22 mouse cellular contexts compared by ENCODE assay signal in genomic region chr16:80073675-80074074, GRCm38 (mm10).
DNase-seq lines count a peak whose midpoint lies in the region; ATAC-seq and TF ChIP-seq lines count a peak whose summit lies in the region.
"Had no signal": no experiment of that assay in that cellular context is flagged by ENCODE, and none has a peak within 500 bp of the region (broad histone marks: within the 10 kb centered on the region; RNA-seq: fewer than 3 reads in every experiment).

No protein-coding gene starts in this region.

- H3K4me2 ChIP-seq in forebrain, embryonic 11.5 days (ENCODE audit: low read depth, low read length, severe bottlenecking), result no peak overlapping the region
- H3K4me2 ChIP-seq in midbrain, embryonic 12.5 days (replicated peaks), result no peak overlapping the region
- no peak overlapping the region for H3K4me2 ChIP-seq in hindbrain, postnatal 0 days (ENCODE audit: low read depth, low read length)
- H3K4me2 ChIP-seq: embryonic facial prominence, embryonic 12.5 days; limb, embryonic 15.5 days; stomach, embryonic 15.5 days had no signal

- H3K9me3 ChIP-seq in forebrain, embryonic 11.5 days (ENCODE audit: control insufficient read depth, low read length), result no peaks in the 10 kb centered on the region
- H3K9me3 ChIP-seq in forebrain, embryonic 10.5 days, result no peaks in the 10 kb centered on the region
- no peaks in the 10 kb centered on the region for H3K9me3 ChIP-seq in midbrain, embryonic 12.5 days
- no peaks in the 10 kb centered on the region for H3K9me3 ChIP-seq in midbrain, embryonic 10.5 days (replicated peaks)
- no peaks in the 10 kb centered on the region for H3K9me3 ChIP-seq in hindbrain, postnatal 0 days (ENCODE audit: low read length)
- H3K9me3 ChIP-seq: embryonic facial prominence, embryonic 12.5 days; limb, embryonic 15.5 days; megakaryocyte, embryonic 14.5 days; stomach, embryonic 15.5 days had no signal

- H3K4me3 ChIP-seq in forebrain, embryonic 11.5 days (ENCODE audit: low read depth, low read length), result no peak overlapping the region
- no peak overlapping the region for H3K4me3 ChIP-seq in forebrain, embryonic 10.5 days
- no peak overlapping the region for H3K4me3 ChIP-seq in midbrain, embryonic 12.5 days
- H3K4me3 ChIP-seq in midbrain, embryonic 10.5 days, result no peak overlapping the region
- H3K4me3 ChIP-seq in hindbrain, postnatal 0 days (ENCODE audit: low read length), result no peak overlapping the region
- no peak overlapping the region for H3K4me3 ChIP-seq in thymus, adult 2 months (ENCODE audit: control insufficient read depth, insufficient read depth, low read length)
- H3K4me3 ChIP-seq: embryonic facial prominence, embryonic 12.5 days; layer of hippocampus, adult 2 months; limb, embryonic 15.5 days; megakaryocyte, embryonic 14.5 days; myocyte; stomach, embryonic 15.5 days had no signal

- 0 out of 2 replicates have a peak, but pooled peaks have one; percentile 46 for ATAC-seq in forebrain, embryonic 11.5 days (replicated peaks; ENCODE audit: low FRiP score)
- peak; percentile 57; the same call in 1 of the 2 replicates for ATAC-seq in midbrain, embryonic 12.5 days (ENCODE audit: low FRiP score, low read depth)
- ATAC-seq in hindbrain, postnatal 0 days, result no peak
- ATAC-seq in inflammation-experienced regulatory T-cells, adult 6 months, result no peak
- ATAC-seq: lung, postnatal 0 days had no signal

- no peak overlapping the region for H3K9ac ChIP-seq in forebrain, embryonic 11.5 days (ENCODE audit: low read length)
- H3K9ac ChIP-seq in midbrain, embryonic 12.5 days (replicated peaks), result no peak overlapping the region
- H3K9ac ChIP-seq in hindbrain, postnatal 0 days (replicated peaks; ENCODE audit: low read length), result no peak overlapping the region
- H3K9ac ChIP-seq: embryonic facial prominence, embryonic 12.5 days; limb, embryonic 15.5 days; stomach, embryonic 15.5 days had no signal

- no peak overlapping the region for H3K27ac ChIP-seq in forebrain, embryonic 11.5 days (ENCODE audit: low read depth, low read length)
- no peak overlapping the region for H3K27ac ChIP-seq in forebrain, embryonic 10.5 days
- H3K27ac ChIP-seq in midbrain, embryonic 12.5 days (replicated peaks), result no peak overlapping the region
- no peak overlapping the region for H3K27ac ChIP-seq in midbrain, embryonic 10.5 days (replicated peaks)
- H3K27ac ChIP-seq in hindbrain, postnatal 0 days, result no peak overlapping the region
- H3K27ac ChIP-seq in thymus, adult 2 months (ENCODE audit: control insufficient read depth, insufficient read depth, low read length), result no peak overlapping the region
- H3K27ac ChIP-seq: embryonic facial prominence, embryonic 12.5 days; layer of hippocampus, adult 2 months; limb, embryonic 15.5 days; stomach, embryonic 15.5 days had no signal

- TF ChIP-seq POLR2A in thymus, adult 2 months (IDR thresholded peaks at IDR 0.05; ENCODE audit: control insufficient read depth, extremely low read depth, insufficient read depth, low read length, poor library complexity), result no peak

- H3K27me3 ChIP-seq in forebrain, embryonic 11.5 days (ENCODE audit: control insufficient read depth, insufficient read depth, low read length), result no peaks in the 10 kb centered on the region
- no peaks in the 10 kb centered on the region for H3K27me3 ChIP-seq in forebrain, embryonic 10.5 days (ENCODE audit: poor library complexity, severe bottlenecking)
- H3K27me3 ChIP-seq in midbrain, embryonic 12.5 days, result no peaks in the 10 kb centered on the region
- no peaks in the 10 kb centered on the region for H3K27me3 ChIP-seq in midbrain, embryonic 10.5 days (ENCODE audit: low read depth, poor library complexity, severe bottlenecking)
- no peaks in the 10 kb centered on the region for H3K27me3 ChIP-seq in hindbrain, postnatal 0 days (ENCODE audit: insufficient read depth, low read length)
- no peaks in the 10 kb centered on the region for H3K27me3 ChIP-seq in thymus, adult 2 months (ENCODE audit: control insufficient read depth, insufficient read depth, low read length)
- H3K27me3 ChIP-seq: embryonic facial prominence, embryonic 12.5 days; limb, embryonic 15.5 days; megakaryocyte, embryonic 14.5 days; stomach, embryonic 15.5 days had no signal

- DNase-seq in forebrain, embryonic 11.5 days (ENCODE audit: low spot score), result no peak
- no peak for DNase-seq in forebrain, embryonic 10.5 days (ENCODE audit: extremely low spot score, low spot score)
- no peak for DNase-seq in midbrain, embryonic 10.5 days (ENCODE audit: low spot score)
- peak; percentile 52 for DNase-seq in hindbrain, postnatal 0 days (ENCODE audit: low spot score)
- no peak for DNase-seq in adrenal gland, postnatal 10 days
- no peak for DNase-seq in thymus, adult 2 months
- DNase-seq: cerebellum, adult 8-10 months; kidney, adult 2 months; kidney, postnatal 10 days; layer of hippocampus, postnatal 36 days; retina, postnatal 1 day; thymus, adult 18-20 months had no signal

- H3K4me1 ChIP-seq in forebrain, embryonic 11.5 days (replicated peaks; ENCODE audit: control insufficient read depth, insufficient read depth, low read length), result no peaks in the 10 kb centered on the region
- peaks cover 8% of the 10 kb centered on the region; the same call in 1 of the 2 replicates for H3K4me1 ChIP-seq in forebrain, embryonic 10.5 days
- H3K4me1 ChIP-seq in midbrain, embryonic 12.5 days, result peaks cover 3% of the 10 kb centered on the region; the same call in 1 of the 2 replicates
- no peaks in the 10 kb centered on the region for H3K4me1 ChIP-seq in midbrain, embryonic 10.5 days
- no peaks in the 10 kb centered on the region for H3K4me1 ChIP-seq in hindbrain, postnatal 0 days (ENCODE audit: insufficient read depth, low read length)
- no peaks in the 10 kb centered on the region for H3K4me1 ChIP-seq in thymus, adult 2 months (replicated peaks; ENCODE audit: control insufficient read depth, insufficient read depth, low read length)
- H3K4me1 ChIP-seq: embryonic facial prominence, embryonic 12.5 days; limb, embryonic 15.5 days; megakaryocyte, embryonic 14.5 days; stomach, embryonic 15.5 days had no signal

- TF ChIP-seq CTCF in hindbrain, postnatal 0 days (IDR thresholded peaks at IDR 0.05; ENCODE audit: low read depth), result no peak
- no peak for TF ChIP-seq CTCF in thymus, adult 2 months (IDR thresholded peaks at IDR 0.05; ENCODE audit: borderline replicate concordance, control insufficient read depth, extremely low read depth, insufficient read depth, low read length, poor library complexity)

- H3K36me3 ChIP-seq in forebrain, embryonic 11.5 days (ENCODE audit: control insufficient read depth, insufficient read depth, low read length), result no peaks in the 10 kb centered on the region
- no peaks in the 10 kb centered on the region for H3K36me3 ChIP-seq in forebrain, embryonic 10.5 days (replicated peaks)
- no peaks in the 10 kb centered on the region for H3K36me3 ChIP-seq in midbrain, embryonic 12.5 days
- no peaks in the 10 kb centered on the region for H3K36me3 ChIP-seq in midbrain, embryonic 10.5 days
- no peaks in the 10 kb centered on the region for H3K36me3 ChIP-seq in hindbrain, postnatal 0 days (ENCODE audit: insufficient read depth, low read length)
- H3K36me3 ChIP-seq in thymus, adult 2 months (ENCODE audit: control insufficient read depth, insufficient read depth, low read length), result no peaks in the 10 kb centered on the region
- H3K36me3 ChIP-seq: embryonic facial prominence, embryonic 12.5 days; G1E; limb, embryonic 15.5 days; stomach, embryonic 15.5 days had no signal

- 47% methylated on average over 3 of the region's 3 CpGs for WGBS in forebrain, embryonic 11.5 days
- WGBS in forebrain, embryonic 10.5 days, result 53% methylated on average over 3 of the region's 3 CpGs
- WGBS in midbrain, embryonic 12.5 days, result 55% methylated on average over 3 of the region's 3 CpGs
- WGBS in midbrain, embryonic 10.5 days, result 69% methylated on average over 3 of the region's 3 CpGs
- 34% methylated on average over 3 of the region's 3 CpGs for WGBS in hindbrain, postnatal 0 days
- WGBS in thymus, adult 2 months, result 95% methylated on average over 3 of the region's 3 CpGs

Comparison
In these comparisons a context has a peak if more than half of its experiments do, and no peak if none do; other contexts are left out.
1. ATAC-seq: peak in forebrain, embryonic 11.5 days (single experiment) and midbrain, embryonic 12.5 days (single experiment); none in hindbrain, postnatal 0 days (single experiment) and inflammation-experienced regulatory T-cells, adult 6 months (single experiment).